Mouse (Mus musculus) hindbrain, embryonic 14.5 days (tissue): ENCODE measurements at regions not wholly inside any gene's neighbourhood (a gene's known extent, or its start where the extent isn't known, plus 50 kb on each side); places are given as distances from the start of the nearest gene placed in this dataset.

ENCODE experiments used
- ATAC-seq: fragments of 200-750 bp; cut with Nextera tagmentation; 2 replicates; pipeline ENCODE4 v1.8.0; 2017; ENCODE audit warnings: moderate number of reproducible peaks, mild to moderate bottlenecking, moderate TSS enrichment, moderate library complexity; ENCODE audit not compliant: low FRiP score
- DNase-seq: peaks from one replicate; pipeline ENCODE4 v3.0.0-alpha.2; 2015; ENCODE audit warnings: low spot score
- H3K27ac ChIP-seq: fragments of 300-500 bp; sonication (generic); 2 replicates; pipeline ENCODE4 v1.5.1; 2014; ENCODE audit warnings: mild to moderate bottlenecking, moderate library complexity
- H3K27me3 ChIP-seq: fragments of 300-500 bp; sonication (generic); 2 replicates; pipeline ENCODE4 v1.6.1; 2014; ENCODE audit warnings: mild to moderate bottlenecking, low read length, mixed read lengths; ENCODE audit not compliant: control insufficient read depth, insufficient read depth
- H3K36me3 ChIP-seq: fragments of 300-500 bp; sonication (generic); replicated peaks from 2 replicates; pipeline ENCODE4 v1.6.1; 2014; ENCODE audit not compliant: control insufficient read depth, insufficient read depth
- H3K4me1 ChIP-seq: fragments of 300-500 bp; sonication (generic); replicated peaks from 2 replicates; pipeline ENCODE4 v1.6.1; 2014; ENCODE audit warnings: antibody characterized with exemption, low read length, mixed read lengths; ENCODE audit not compliant: control insufficient read depth, insufficient read depth
- H3K4me2 ChIP-seq: fragments of 300-500 bp; sonication (generic); replicated peaks from 2 replicates; pipeline ENCODE4 v1.6.1; 2014; ENCODE audit warnings: mild to moderate bottlenecking, moderate library complexity
- H3K4me3 ChIP-seq: fragments of 300-500 bp; sonication (generic); replicated peaks from 2 replicates; pipeline ENCODE4 v1.5.1; 2014; ENCODE audit warnings: mild to moderate bottlenecking, low read length
- H3K9ac ChIP-seq: fragments of 300-500 bp; sonication (generic); 2 replicates; pipeline ENCODE4 v1.6.1; 2014
- H3K9me3 ChIP-seq: fragments of 300-500 bp; sonication (generic); 2 replicates; pipeline ENCODE4 v1.6.1; 2016; ENCODE audit warnings: low read length; ENCODE audit not compliant: control insufficient read depth
- WGBS: fragments of 180-500 bp; shearing (Covaris S2); extraction: QIAGEN DNeasy Blood & Tissue Kit; methylation state at CpG from one replicate; pipeline ENCODE4 v1.1.7; 2014; 5-methylcytosine and 5-hydroxymethylcytosine counted together

DNA sequence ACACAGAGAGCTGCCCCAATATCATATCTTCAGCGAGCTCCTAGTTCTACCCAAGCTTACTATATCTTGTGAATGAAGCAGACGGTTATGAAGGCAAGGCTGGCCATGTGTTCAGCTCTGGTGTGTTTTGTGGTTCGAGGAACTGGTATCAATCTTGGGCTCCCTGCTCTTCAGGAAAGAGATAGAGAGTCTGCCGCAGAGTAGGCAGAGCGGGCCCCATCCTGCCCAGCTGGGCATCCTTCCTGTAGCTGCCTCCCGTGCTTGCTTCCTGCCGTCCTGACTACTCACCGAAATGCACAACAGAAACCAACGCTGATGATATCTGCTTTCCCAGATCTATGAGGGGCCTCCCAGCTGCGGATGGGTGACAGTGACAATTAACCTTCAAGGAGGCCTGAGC, 60.3 kb downstream of the Snrpe start:
- no peaks in the 10 kb centered on the region for H3K4me1 ChIP-seq
- H3K4me3 ChIP-seq = no peak overlapping the region
- DNase-seq (no peak), ATAC-seq (no peak)
- no peaks in the 10 kb centered on the region for H3K27me3 ChIP-seq
- 87% methylated on average over 10 of the region's 10 CpGs for WGBS
- no peak overlapping the region for H3K9ac ChIP-seq
- no peak overlapping the region for H3K4me2 ChIP-seq
- no peaks in the 10 kb centered on the region for H3K36me3 ChIP-seq
- no peaks in the 10 kb centered on the region for H3K9me3 ChIP-seq
- no peak overlapping the region for H3K27ac ChIP-seq

GRCm38 (mm10) chr1:133548971-133549370, 61.1 kb downstream of the Snrpe start:
- no peaks in the 10 kb centered on the region for H3K36me3 ChIP-seq
- no peak overlapping the region for H3K4me2 ChIP-seq
- no peaks in the 10 kb centered on the region for H3K9me3 ChIP-seq
- H3K4me3 ChIP-seq = no peak overlapping the region
- WGBS = 41% methylated on average over 2 of the region's 2 CpGs
- no peak for DNase-seq
- H3K27me3 ChIP-seq = no peaks in the 10 kb centered on the region
- no peak overlapping the region for H3K27ac ChIP-seq
- ATAC-seq = no peak
- no peaks in the 10 kb centered on the region for H3K4me1 ChIP-seq
- H3K9ac ChIP-seq = no peak overlapping the region

DNA sequence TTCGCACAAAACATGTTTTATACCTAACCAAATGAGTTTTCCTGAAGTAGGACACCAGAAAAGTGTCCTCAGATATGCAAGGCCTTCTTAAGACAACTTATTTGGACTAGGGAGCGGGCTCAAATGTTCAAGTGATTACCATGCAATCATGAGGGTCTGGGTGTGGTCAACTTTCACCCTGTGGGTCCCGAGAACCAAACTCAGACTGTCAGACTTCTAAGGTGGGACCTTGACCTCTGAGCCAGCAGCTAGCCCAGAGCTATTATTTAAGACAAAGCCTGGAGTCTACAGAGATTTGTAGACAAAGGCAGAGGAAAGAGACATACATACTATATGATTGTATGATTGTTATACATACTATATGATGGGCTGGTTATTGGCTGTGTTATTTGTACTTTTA, 62.5 kb downstream of the Snrpe start:
- no peak overlapping the region for H3K9ac ChIP-seq
- no peak for ATAC-seq
- H3K4me3 ChIP-seq = no peak overlapping the region
- H3K9me3 ChIP-seq = no peaks in the 10 kb centered on the region
- H3K4me2 ChIP-seq = no peak overlapping the region
- WGBS = 75% methylated on average over 3 of the region's 3 CpGs
- no peak overlapping the region for H3K27ac ChIP-seq
- H3K27me3 ChIP-seq = no peaks in the 10 kb centered on the region
- H3K4me1 ChIP-seq = no peaks in the 10 kb centered on the region
- H3K36me3 ChIP-seq = no peaks in the 10 kb centered on the region
- DNase-seq = no peak

GRCm38 (mm10) chr1:133544996-133545395, 65.1 kb downstream of the Snrpe start:
- Histone ChIP-seq H3K27me3 (no peaks in the 10 kb centered on the region), H3K4me3 (no peak overlapping the region), H3K9ac (no peak overlapping the region), H3K27ac (no peak overlapping the region), H3K9me3 (no peaks in the 10 kb centered on the region), H3K36me3 (no peaks in the 10 kb centered on the region), H3K4me1 (no peaks in the 10 kb centered on the region), H3K4me2 (no peak overlapping the region)
- WGBS = 91% methylated on average over 9 of the region's 9 CpGs
- DNase-seq (no peak), ATAC-seq (no peak)

- no peak for ATAC-seq
- Histone ChIP-seq H3K36me3 (no peaks in the 10 kb centered on the region), H3K9ac (no peak overlapping the region), H3K9me3 (no peaks in the 10 kb centered on the region; the same call in 1 of the 2 replicates), H3K27ac (no peak overlapping the region), H3K4me3 (no peak overlapping the region), H3K27me3 (no peaks in the 10 kb centered on the region), H3K4me1 (no peaks in the 10 kb centered on the region), H3K4me2 (no peak overlapping the region)
- DNase-seq = no peak
- WGBS = 86% methylated on average over 10 of the region's 10 CpGs
Measured at GRCm38 (mm10) chr1:133543751-133544150, 66.3 kb downstream of the Snrpe start.

- Histone ChIP-seq H3K27me3 (no peaks in the 10 kb centered on the region), H3K9ac (no peak overlapping the region), H3K4me3 (no peak overlapping the region), H3K9me3 (no peaks in the 10 kb centered on the region; the same call in 1 of the 2 replicates), H3K27ac (no peak overlapping the region), H3K4me2 (no peak overlapping the region), H3K4me1 (no peaks in the 10 kb centered on the region), H3K36me3 (no peaks in the 10 kb centered on the region)
- WGBS = 82% methylated on average over 15 of the region's 15 CpGs
- ATAC-seq = no peak
- no peak for DNase-seq
Measured at GRCm38 (mm10) chr1:133541996-133542775, 67.9 kb downstream of the Snrpe start.

- Histone ChIP-seq H3K9ac (no peak overlapping the region), H3K27me3 (no peaks in the 10 kb centered on the region), H3K36me3 (no peaks in the 10 kb centered on the region), H3K4me1 (no peaks in the 10 kb centered on the region), H3K9me3 (no peaks in the 10 kb centered on the region), H3K27ac (no peak overlapping the region), H3K4me3 (no peak overlapping the region), H3K4me2 (no peak overlapping the region)
- DNase-seq (no peak), ATAC-seq (no peak)
Measured at GRCm38 (mm10) chr1:133530698-133531097, 79.4 kb downstream of the Snrpe start.

GRCm38 (mm10) chr1:133529817-133530216, 80.3 kb downstream of the Snrpe start:
- Histone ChIP-seq H3K9me3 (no peaks in the 10 kb centered on the region), H3K36me3 (no peaks in the 10 kb centered on the region), H3K4me1 (no peaks in the 10 kb centered on the region), H3K27ac (no peak overlapping the region), H3K4me3 (no peak overlapping the region), H3K4me2 (no peak overlapping the region), H3K27me3 (no peaks in the 10 kb centered on the region), H3K9ac (no peak overlapping the region)
- WGBS = 94% methylated on average over 10 of the region's 10 CpGs
- DNase-seq = no peak
- no peak for ATAC-seq

- H3K27ac ChIP-seq = no peak overlapping the region
- H3K4me2 ChIP-seq = no peak overlapping the region
- H3K27me3 ChIP-seq = no peaks in the 10 kb centered on the region
- H3K9ac ChIP-seq = no peak overlapping the region
- WGBS = 71% methylated on average over 7 of the region's 7 CpGs
- H3K4me1 ChIP-seq = no peaks in the 10 kb centered on the region
- no peaks in the 10 kb centered on the region for H3K36me3 ChIP-seq
- H3K9me3 ChIP-seq = no peaks in the 10 kb centered on the region
- no peak overlapping the region for H3K4me3 ChIP-seq
- ATAC-seq (no peak), DNase-seq (no peak)
Measured at GRCm38 (mm10) chr1:133527651-133528385, 82.3 kb downstream of the Snrpe start.
